Mouse (Mus musculus): Measurements from ENCODE around the gene Tcf7l1. TPM values are rescaled to one million over a fixed set of nuclear protein-coding genes. Genes with fewer than 3 reads are reported as not detected.

Gene Tcf7l1
- polyA plus RNA-seq, 1 experiment, result 5.5 TPM

DNA sequence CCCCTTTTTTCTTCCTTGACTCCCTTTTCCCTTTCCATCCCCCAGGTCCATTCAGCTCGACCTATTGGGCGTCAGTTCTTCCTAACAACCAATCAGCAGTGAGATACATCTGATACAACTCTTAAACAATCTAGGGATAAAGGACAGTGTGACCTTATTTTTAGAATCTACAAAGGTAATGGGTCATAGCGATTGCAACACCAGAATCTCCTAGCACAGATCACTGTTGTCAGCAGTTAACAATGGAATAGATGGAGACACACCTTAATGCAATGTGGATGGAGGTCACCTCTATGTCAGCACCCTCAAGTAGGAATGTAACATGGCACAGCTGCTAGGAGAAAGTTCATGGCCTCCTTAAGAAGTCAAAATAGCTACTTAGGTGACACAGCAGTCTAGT is 166.1 kb downstream of the Tcf7l1 start:
- Histone ChIP-seq H3K27ac (ENCODE audit: insufficient read depth, low read length) (no peak overlapping the region), H3K27me3 (ENCODE audit: control insufficient read depth, insufficient read depth, low read length) (no peaks in the 10 kb centered on the region), H3K4me3 (replicated peaks; ENCODE audit: insufficient read depth, low read depth, low read length) (no peak overlapping the region), H3K4me1 (ENCODE audit: control insufficient read depth, insufficient read depth, low read length) (no peaks in the 10 kb centered on the region; the same call in 1 of the 2 replicates)
- DNase-seq, result no peak
- TF ChIP-seq POLR2A (IDR thresholded peaks at IDR 0.05; ENCODE audit: borderline replicate concordance, insufficient read depth, low read length) (no peak), CTCF (IDR thresholded peaks at IDR 0.05; ENCODE audit: borderline replicate concordance, insufficient read depth, low read depth, low read length) (no peak)
- WGBS, result 39% methylated on average over 3 of the region's 3 CpGs

- TF ChIP-seq CTCF (IDR thresholded peaks at IDR 0.05; ENCODE audit: borderline replicate concordance, insufficient read depth, low read depth, low read length), result no peak
- Histone ChIP-seq H3K4me3 (replicated peaks; ENCODE audit: insufficient read depth, low read depth, low read length) (no peak overlapping the region), H3K27ac (ENCODE audit: insufficient read depth, low read length) (no peak overlapping the region), H3K4me1 (ENCODE audit: control insufficient read depth, insufficient read depth, low read length) (no peaks in the 10 kb centered on the region), H3K27me3 (ENCODE audit: control insufficient read depth, insufficient read depth, low read length) (no peaks in the 10 kb centered on the region)
- WGBS, result 86% methylated on average over 5 of the region's 5 CpGs
- DNase-seq, result no peak
These were observed 168.1 kb downstream of the Tcf7l1 start for GRCm38 (mm10) chr6:72620920-72621319.

DNA sequence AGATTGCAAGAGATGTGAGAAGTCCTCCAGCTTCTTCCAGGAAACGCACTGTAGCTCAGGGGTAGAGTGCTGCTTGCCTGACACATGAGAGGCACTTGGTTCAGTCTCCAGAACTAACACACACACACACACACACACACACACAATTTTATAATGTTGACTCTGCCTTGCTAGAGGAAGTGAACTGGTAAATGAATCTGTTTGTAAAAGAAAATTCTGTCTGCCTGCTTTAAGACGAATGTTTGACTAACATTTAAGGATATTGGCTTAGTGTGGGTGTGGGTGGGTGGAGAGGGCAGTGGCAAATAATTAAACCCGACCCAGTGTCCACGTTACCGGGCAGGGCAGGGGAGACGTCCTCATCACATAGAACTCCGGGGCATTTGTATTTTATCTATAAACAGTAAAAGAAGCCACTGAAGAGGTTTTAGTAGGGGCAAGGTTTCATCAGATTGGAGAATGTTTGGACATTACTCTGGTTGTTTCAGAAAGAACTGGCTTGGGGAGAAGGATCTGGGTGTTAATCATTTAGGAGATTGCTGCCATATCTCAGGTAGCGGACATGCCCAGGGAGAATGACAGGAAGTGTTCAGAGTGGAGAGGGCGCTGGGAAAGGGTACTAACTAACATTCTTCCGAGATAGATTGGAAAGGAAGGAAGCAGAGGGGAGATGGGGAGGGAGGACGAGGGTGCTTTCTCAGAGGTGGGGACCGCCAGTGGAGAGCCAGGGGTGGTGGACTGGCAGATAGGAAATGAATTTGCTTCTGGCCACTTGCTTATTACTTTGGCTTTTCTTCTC is 169.1 kb downstream of the Tcf7l1 start:
- WGBS, result 63% methylated on average over 12 of the region's 12 CpGs
- TF ChIP-seq POLR2A (IDR thresholded peaks at IDR 0.05; ENCODE audit: borderline replicate concordance, insufficient read depth, low read length) (no peak), CTCF (IDR thresholded peaks at IDR 0.05; ENCODE audit: borderline replicate concordance, insufficient read depth, low read depth, low read length) (no peak)
- no peak overlapping the region for H3K4me3 ChIP-seq (replicated peaks; ENCODE audit: insufficient read depth, low read depth, low read length)
- no peaks in the 10 kb centered on the region for H3K27me3 ChIP-seq (ENCODE audit: control insufficient read depth, insufficient read depth, low read length)
- H3K27ac ChIP-seq (ENCODE audit: insufficient read depth, low read length), result no peak overlapping the region
- DNase-seq, result no peak
- H3K4me1 ChIP-seq (ENCODE audit: control insufficient read depth, insufficient read depth, low read length), result peaks cover 3% of the 10 kb centered on the region; the same call in 1 of the 2 replicates

DNA sequence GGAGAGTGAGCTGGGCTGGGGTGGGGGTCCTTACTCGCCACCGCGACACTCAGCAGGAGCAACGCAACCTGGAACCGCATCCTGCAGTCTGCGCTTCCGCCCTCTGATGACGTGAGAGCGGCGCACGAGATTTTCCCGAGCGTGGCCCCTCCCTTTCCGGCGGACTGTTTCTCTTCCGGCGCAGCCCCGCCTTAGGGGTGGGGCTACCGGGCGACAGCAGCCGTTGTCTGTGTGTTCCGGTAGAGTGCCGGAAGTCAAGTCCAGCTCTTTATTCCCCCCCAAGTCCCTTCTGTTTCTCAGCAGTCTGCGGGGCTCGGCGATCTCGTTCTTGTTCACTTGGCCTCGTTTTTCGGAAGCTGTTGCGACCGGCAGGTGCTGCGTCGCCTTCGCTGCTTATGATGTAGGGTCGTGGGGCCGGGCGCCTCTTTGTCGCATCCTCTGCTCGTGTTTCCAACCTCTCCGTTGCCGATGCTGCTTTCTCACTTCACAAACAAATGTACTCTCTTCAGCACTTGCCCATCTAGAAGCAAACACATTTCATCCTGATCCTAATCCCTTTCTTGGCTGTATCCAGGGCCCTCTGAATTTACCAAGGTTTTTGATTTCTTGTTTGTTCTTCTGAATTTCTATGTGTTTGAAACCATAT is 172.3 kb downstream of the Tcf7l1 start, which contains the start of gene Tgoln1:
Gene Tgoln1 (minus strand): TSS at position 358 of the 646 bp plus-strand sequence.
- H3K4me3 ChIP-seq (replicated peaks; ENCODE audit: insufficient read depth, low read depth, low read length), result peak within 1 kb of the TSS; percentile 80
- no peak for TF ChIP-seq CTCF (IDR thresholded peaks at IDR 0.05; ENCODE audit: borderline replicate concordance, insufficient read depth, low read depth, low read length)
- peak; percentile 97 for TF ChIP-seq POLR2A (IDR thresholded peaks at IDR 0.05; ENCODE audit: borderline replicate concordance, insufficient read depth, low read length)
- no peaks in the 10 kb centered on the region for H3K27me3 ChIP-seq (ENCODE audit: control insufficient read depth, insufficient read depth, low read length)
- peak within 1 kb of the TSS; percentile 93 for H3K27ac ChIP-seq (ENCODE audit: insufficient read depth, low read length)
- DNase-seq, result peak; percentile 93 to 94
- WGBS, result under 1% methylated on average over 41 of the region's 41 CpGs
- peaks cover 4% of the 10 kb centered on the region; the same call in 1 of the 2 replicates for H3K4me1 ChIP-seq (ENCODE audit: control insufficient read depth, insufficient read depth, low read length)

- WGBS, result 18% methylated on average over 25 of the region's 25 CpGs
- DNase-seq, result peak; percentile 32 to 38
- TF ChIP-seq POLR2A (IDR thresholded peaks at IDR 0.05; ENCODE audit: borderline replicate concordance, insufficient read depth, low read length), result no peak
- H3K27me3 ChIP-seq (ENCODE audit: control insufficient read depth, insufficient read depth, low read length), result no peaks in the 10 kb centered on the region
- no peak overlapping the region for H3K27ac ChIP-seq (ENCODE audit: insufficient read depth, low read length)
- peak overlapping the region; percentile 80 for H3K4me3 ChIP-seq (replicated peaks; ENCODE audit: insufficient read depth, low read depth, low read length)
- H3K4me1 ChIP-seq (ENCODE audit: control insufficient read depth, insufficient read depth, low read length), result peaks cover 4% of the 10 kb centered on the region; the same call in 1 of the 2 replicates
These were observed 173.3 kb downstream of the Tcf7l1 start for GRCm38 (mm10) chr6:72615561-72616375.

DNA sequence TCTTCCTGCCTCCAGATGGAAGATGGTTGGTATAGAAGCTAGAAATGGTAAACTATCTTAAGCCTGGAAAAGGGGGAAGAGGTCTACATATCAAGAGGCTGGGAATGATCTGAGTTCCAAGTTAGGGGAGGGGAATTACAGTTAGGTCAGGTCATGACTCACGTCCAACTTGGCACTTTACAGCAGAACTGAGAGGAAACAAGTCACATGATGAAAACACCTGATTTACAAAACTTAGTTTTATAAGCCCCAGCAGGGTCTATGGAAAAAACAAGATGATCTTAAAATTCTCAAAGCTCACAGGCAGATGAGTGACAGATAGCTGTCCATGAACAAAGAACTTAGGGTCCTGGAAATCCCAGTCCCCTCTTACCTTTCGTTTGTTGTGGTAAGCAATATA is 173.9 kb downstream of the Tcf7l1 start:
- 39% methylated on average over 2 of the region's 2 CpGs for WGBS

GRCm38 (mm10) chr6:72610261-72610660 is 178.8 kb downstream of the Tcf7l1 start:
- WGBS, result 51% methylated on average over 4 of the region's 4 CpGs
- no peak for DNase-seq
- Histone ChIP-seq H3K4me1 (ENCODE audit: control insufficient read depth, insufficient read depth, low read length) (peaks cover 4% of the 10 kb centered on the region; the same call in 1 of the 2 replicates), H3K27ac (ENCODE audit: insufficient read depth, low read length) (no peak overlapping the region), H3K4me3 (replicated peaks; ENCODE audit: insufficient read depth, low read depth, low read length) (no peak overlapping the region), H3K27me3 (ENCODE audit: control insufficient read depth, insufficient read depth, low read length) (no peaks in the 10 kb centered on the region)
- TF ChIP-seq CTCF (IDR thresholded peaks at IDR 0.05; ENCODE audit: borderline replicate concordance, insufficient read depth, low read depth, low read length), result no peak
- no peak for TF ChIP-seq POLR2A (IDR thresholded peaks at IDR 0.05; ENCODE audit: borderline replicate concordance, insufficient read depth, low read length)

More for the DNA sequence above, 173.9 kb downstream of the Tcf7l1 start:
- peak overlapping the region; percentile 80 for H3K4me3 ChIP-seq (replicated peaks; ENCODE audit: insufficient read depth, low read depth, low read length)
- H3K27ac ChIP-seq (ENCODE audit: insufficient read depth, low read length), result no peak overlapping the region
- H3K27me3 ChIP-seq (ENCODE audit: control insufficient read depth, insufficient read depth, low read length), result no peaks in the 10 kb centered on the region
- no peak for DNase-seq
- peaks cover 4% of the 10 kb centered on the region; the same call in 1 of the 2 replicates for H3K4me1 ChIP-seq (ENCODE audit: control insufficient read depth, insufficient read depth, low read length)
- TF ChIP-seq CTCF (IDR thresholded peaks at IDR 0.05; ENCODE audit: borderline replicate concordance, insufficient read depth, low read depth, low read length), result no peak
- TF ChIP-seq POLR2A (IDR thresholded peaks at IDR 0.05; ENCODE audit: borderline replicate concordance, insufficient read depth, low read length), result no peak

Measured in cerebellum, adult 2 months (tissue).